Mouse (Mus musculus) kidney, postnatal 14 days (tissue): ENCODE data around the gene Coq2.

ENCODE experiments used
- DNase-seq: peaks from one replicate; pipeline ENCODE4 v3.0.0; 2022; ENCODE audit warnings: mixed read lengths

Gene Coq2

DNA sequence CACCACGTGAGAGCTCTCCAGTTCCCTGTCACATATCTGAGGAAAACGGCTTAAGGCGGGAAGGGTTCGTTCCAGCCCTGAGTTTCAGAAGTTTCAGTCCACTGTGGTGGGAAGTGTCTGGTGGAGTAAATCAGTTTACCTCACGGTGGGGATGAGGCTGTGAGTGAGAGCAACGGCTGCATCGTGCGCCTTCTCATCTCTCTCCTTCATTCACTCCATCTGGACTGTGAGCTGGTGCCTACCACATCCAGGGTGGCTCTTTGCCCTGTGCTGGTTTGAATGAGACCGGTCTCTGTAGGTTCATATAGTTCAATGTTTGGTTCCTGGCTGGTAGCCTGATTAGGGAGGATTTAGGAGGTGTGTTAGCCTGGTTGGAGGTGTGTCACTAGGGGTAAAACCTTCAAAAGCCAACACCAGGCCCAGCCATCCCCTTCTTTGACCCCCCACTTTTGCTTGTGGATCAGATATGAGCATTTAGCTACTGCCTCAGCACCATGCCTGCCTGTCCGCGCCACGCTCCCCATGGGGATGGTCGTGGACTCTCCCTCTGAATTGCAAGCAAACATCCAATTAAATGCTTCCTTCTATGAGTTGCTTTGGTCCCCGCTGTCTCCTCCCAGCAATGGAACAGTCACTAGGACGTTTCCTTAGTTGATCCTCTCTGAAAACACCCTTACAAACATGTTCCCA, 55.2 kb downstream of the Coq2 start:
- DNase-seq, result no peak

DNA sequence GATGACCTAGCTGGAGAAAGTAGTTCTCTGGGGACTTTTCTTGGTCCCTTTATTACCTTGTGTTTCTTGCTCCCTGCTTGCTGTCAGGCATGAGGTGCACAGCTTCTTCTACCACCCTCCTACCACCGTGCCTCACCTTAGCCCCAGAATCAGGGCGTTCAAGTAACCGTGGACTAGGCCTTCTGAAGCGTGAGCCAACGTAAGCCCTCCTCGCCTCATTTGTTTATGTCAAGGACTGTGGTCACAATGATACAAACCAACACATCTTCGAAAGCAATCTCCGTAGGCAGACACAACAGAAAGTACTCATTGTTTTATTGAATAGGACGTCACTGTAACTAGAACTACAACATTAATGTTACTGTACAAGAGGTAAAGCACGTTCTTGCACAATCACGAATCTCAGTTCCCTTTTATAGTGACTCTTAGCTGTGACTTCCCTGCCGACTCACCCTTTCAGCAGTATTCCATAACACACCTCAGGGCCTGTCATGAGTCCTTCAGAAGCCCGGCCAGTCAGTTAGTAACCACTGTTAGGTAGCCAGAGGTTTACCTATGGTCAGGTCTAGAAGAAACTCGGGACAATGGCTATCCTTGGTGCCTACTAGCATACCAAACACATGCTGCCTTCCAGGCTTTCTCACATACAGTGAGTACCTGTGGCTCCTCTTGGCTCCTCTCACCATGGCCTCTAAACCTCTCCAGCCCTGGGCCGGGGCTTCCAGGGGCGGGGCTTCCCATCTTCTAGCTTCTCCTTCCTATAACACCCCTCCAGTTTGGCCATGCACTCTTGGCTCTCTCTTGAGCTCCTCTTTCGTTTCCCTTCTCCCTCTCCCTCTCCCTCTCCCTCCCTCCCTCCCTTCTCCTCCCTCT, 60.8 kb downstream of the Coq2 start:
- DNase-seq, result no peak

DNA sequence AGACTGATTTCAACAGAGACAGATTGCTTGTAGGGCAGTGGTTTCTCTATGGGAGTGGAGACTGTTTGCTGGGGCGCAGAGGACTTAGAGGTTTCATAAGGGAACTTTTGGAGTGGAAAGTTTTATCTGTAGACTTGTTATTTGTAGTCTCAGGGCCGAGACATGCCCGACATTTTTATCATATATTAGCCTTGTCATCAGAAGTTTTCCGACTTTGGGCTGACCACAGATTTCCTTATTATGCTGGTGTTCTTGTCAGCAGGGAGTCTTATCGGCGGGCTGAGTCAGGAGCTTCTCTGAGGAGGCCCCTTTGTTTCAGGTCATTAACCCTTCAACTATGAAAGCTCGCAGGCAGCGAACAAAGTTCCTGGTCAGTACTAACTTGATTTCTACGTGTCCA, 67.1 kb downstream of the Coq2 start:
- no peak for DNase-seq

DNA sequence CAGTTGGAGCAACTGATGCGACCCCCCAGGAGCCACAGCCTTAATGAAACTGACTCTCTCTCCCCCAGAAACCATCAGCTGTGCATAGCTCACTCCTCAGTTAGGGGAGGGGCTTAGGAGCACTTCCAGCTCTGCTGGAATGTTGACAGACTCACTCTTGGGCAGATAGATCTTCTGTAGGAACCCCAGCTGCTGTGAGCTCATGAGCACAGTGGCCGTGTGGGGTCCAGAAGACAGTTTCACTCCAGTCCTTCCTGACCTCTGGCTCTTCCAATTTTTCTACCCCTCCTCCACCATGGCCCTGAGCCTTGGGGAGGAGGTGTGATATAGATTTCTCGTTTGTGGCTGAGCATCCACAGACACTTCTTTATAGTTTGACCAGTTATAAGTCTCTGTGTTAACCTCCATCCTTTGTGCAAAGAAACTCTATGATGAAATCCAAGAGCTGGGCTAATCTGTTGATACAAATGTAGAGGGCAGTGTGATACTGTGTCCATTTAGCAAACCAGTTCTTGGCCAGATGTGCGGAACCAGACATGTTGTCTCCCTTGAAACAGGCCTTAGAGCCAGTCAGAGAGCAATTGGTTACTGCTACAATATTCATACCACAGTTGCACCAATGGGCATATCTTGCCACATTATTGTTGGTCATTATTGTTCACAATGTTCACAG, 67.7 kb downstream of the Coq2 start:
- DNase-seq, result peak; percentile 21

DNA sequence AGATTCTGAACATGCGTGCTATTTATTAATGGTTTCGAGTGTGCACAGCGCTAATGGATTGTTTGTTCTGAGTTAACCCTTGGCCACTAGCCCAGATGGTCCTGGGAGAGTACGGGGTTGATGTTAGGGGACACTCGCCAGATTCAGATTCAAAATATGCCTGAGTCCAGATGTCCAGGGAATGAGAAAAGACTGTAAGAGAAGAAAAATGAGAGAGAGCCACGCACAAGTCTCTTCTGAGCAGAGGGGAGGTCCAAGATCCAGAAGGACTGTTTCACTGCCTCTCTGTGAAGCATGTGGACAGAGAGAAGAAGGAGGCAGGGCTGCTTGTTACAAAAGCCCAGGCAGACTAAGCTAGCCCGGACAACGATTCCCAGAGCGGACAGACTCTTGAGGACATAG, 69.1 kb downstream of the Coq2 start:
- DNase-seq, result peak; percentile 78
